Mouse (Mus musculus) mouse embryonic stem cell (cell line): ENCODE data around the gene Pdhx.

Experiments
- in situ Hi-C, 2 experiments: fragments of 300-500 bp; cut with MboI; formaldehyde crosslinking; loops; 1 replicate in 1 of 2; 3 replicates in 1 of 2; pipeline ENCODE4 v1.14.3; 2019 to 2020; ENCODE audit warnings: low sequenced_read_pairs in 2 of 2, low pct_unique_long_range_greater_than_20kb in 1 of 2, mixed read lengths in 1 of 2; ENCODE audit not compliant: unreplicated experiment in 1 of 2

Gene Pdhx

GRCm38 (mm10) chr2:103073219-103073982, at the start of gene Pdhx, which contains the start of gene Apip:
Pdhx (minus strand) TSS chr2:103073513.
Apip (plus strand) TSS chr2:103073675.
- in situ Hi-C loops, result no loop called here

GRCm38 (mm10) chr2:103119197-103119854, 46.0 kb upstream of the Pdhx start:
- in situ Hi-C loops, result no loop called here

GRCm38 (mm10) chr2:103118324-103119196, 45.2 kb upstream of the Pdhx start:
- in situ Hi-C loops, result no loop called here

GRCm38 (mm10) chr2:103117212-103117611, 43.9 kb upstream of the Pdhx start:
- in situ Hi-C loops, result no loop called here

GRCm38 (mm10) chr2:103111669-103112068, 38.4 kb upstream of the Pdhx start:
- in situ Hi-C loops, result no loop called here

- in situ Hi-C loops, result no loop called here
These were observed 32.9 kb upstream of the Pdhx start for GRCm38 (mm10) chr2:103106172-103106571.

GRCm38 (mm10) chr2:103102595-103102994, 29.3 kb upstream of the Pdhx start:
- in situ Hi-C loops, result no loop called here

- in situ Hi-C loops, result loop anchor here (5.0 to 10.0 kb wide), 2 partner anchors 258 to 335 kb away; no protein-coding TSS in a partner anchor
These were observed 16.2 kb upstream of the Pdhx start for GRCm38 (mm10) chr2:103089521-103089920.

GRCm38 (mm10) chr2:103088099-103088498, 14.8 kb upstream of the Pdhx start:
- in situ Hi-C loops, result loop anchor here (5.0 to 10.0 kb wide), 2 partner anchors 259 to 337 kb away; no protein-coding TSS in a partner anchor

GRCm38 (mm10) chr2:103086432-103086831, 13.1 kb upstream of the Pdhx start:
- in situ Hi-C loops, result loop anchor here (5.0 to 10.0 kb wide), 2 partner anchors 261 to 338 kb away; no protein-coding TSS in a partner anchor

- in situ Hi-C loops, result loop anchor here (5.0 to 10.0 kb wide), 2 partner anchors 262 to 339 kb away; no protein-coding TSS in a partner anchor
These were observed 12.3 kb upstream of the Pdhx start for GRCm38 (mm10) chr2:103085633-103086032.

- in situ Hi-C loops, result loop anchor here in 1 of 2 experiments (10.0 kb wide), 1 partner anchor 340 kb away; no protein-coding TSS in a partner anchor
These were observed 11.1 kb upstream of the Pdhx start for GRCm38 (mm10) chr2:103084451-103084850.

GRCm38 (mm10) chr2:103082853-103083252, 9.5 kb upstream of the Pdhx start:
- in situ Hi-C loops, result loop anchor here in 1 of 2 experiments (10.0 kb wide), 1 partner anchor 342 kb away; no protein-coding TSS in a partner anchor

GRCm38 (mm10) chr2:103081706-103082105, 8.4 kb upstream of the Pdhx start:
- in situ Hi-C loops, result loop anchor here in 1 of 2 experiments (10.0 kb wide), 1 partner anchor 343 kb away; no protein-coding TSS in a partner anchor

GRCm38 (mm10) chr2:103081117-103081516, 7.8 kb upstream of the Pdhx start:
- in situ Hi-C loops, result loop anchor here in 1 of 2 experiments (10.0 kb wide), 1 partner anchor 344 kb away; no protein-coding TSS in a partner anchor

- in situ Hi-C loops, result no loop called here
These were observed 2.7 kb downstream of the Pdhx start for GRCm38 (mm10) chr2:103070586-103070985.

GRCm38 (mm10) chr2:103069752-103070405, 3.4 kb downstream of the Pdhx start:
- in situ Hi-C loops, result no loop called here

GRCm38 (mm10) chr2:103068602-103069001, 4.7 kb downstream of the Pdhx start:
- in situ Hi-C loops, result no loop called here
